Mouse (Mus musculus) C3H10T1/2 (cell line): Measurements from ENCODE around the gene Mrnip. TPM values are rescaled to one million over a fixed set of nuclear protein-coding genes. Genes with fewer than 3 reads are reported as not detected.

ENCODE experiments used
- polyA plus RNA-seq, 2 experiments: library from polyadenylated mRNA; unstranded; fragments of >200 nt; fragmentation: generic; extraction: Trizol; gene quantifications; one replicate each; pipeline ENCODE4 v1.2.1; 2012; ENCODE audit warnings: missing spikeins in 2 of 2

Gene Mrnip
- 10 to 100 TPM in 1 of 2 experiments, 1 to 10 TPM in 1; 6.2 to 20.4 TPM for polyA plus RNA-seq

GRCm38 (mm10) chr11:50174111-50174729, at the start of gene Mrnip:
Mrnip (plus strand) TSS chr11:50174444.

GRCm38 (mm10) chr11:50130811-50131766, 43.2 kb upstream of the Mrnip start, which contains the start of gene Tbc1d9b:
Tbc1d9b (plus strand) TSS chr11:50131396.

GRCm38 (mm10) chr11:50210505-50211151, 36.4 kb downstream of the Mrnip start, which contains the start of the genes Sqstm1 and Mgat4b:
Sqstm1 (minus strand) TSS chr11:50210827.
Mgat4b (plus strand) TSS chr11:50210890.

GRCm38 (mm10) chr11:50238324-50238723, 64.1 kb downstream of the Mrnip start, which contains the start of gene Ltc4s:
Ltc4s (minus strand) TSS chr11:50238616.

Other genes with a start within 250 kb of the Mrnip start
- gene Rnf130, start 149.1 kb upstream of the Mrnip start, polyA plus RNA-seq: 1 to 10 TPM in 1 of 2 experiments, under 1 TPM in 1; 0.11 to 1.3 TPM
- 10 to 100 TPM; 24.9 to 84.8 TPM for gene Tbc1d9b, start 43.0 kb upstream of the Mrnip start, polyA plus RNA-seq
- gene Sqstm1, start 36.4 kb downstream of the Mrnip start, polyA plus RNA-seq: 100 to 1,000 TPM; 677 to 698 TPM
- 100 to 1,000 TPM; 126 to 128 TPM for gene Mgat4b, start 36.4 kb downstream of the Mrnip start, polyA plus RNA-seq
- gene Ltc4s, start 64.2 kb downstream of the Mrnip start, polyA plus RNA-seq: under 1 TPM; 0.27 to 0.28 TPM
- 10 to 100 TPM in 1 of 2 experiments, 1 to 10 TPM in 1; 3.1 to 19.0 TPM for gene Maml1, start 117.9 kb downstream of the Mrnip start, polyA plus RNA-seq
- gene Canx, start 151.2 kb downstream of the Mrnip start, polyA plus RNA-seq: 10 to 100 TPM; 24.4 to 97.5 TPM
- gene Cby3, start 180.0 kb downstream of the Mrnip start, polyA plus RNA-seq: not detected
- gene Hnrnph1, start 202.5 kb downstream of the Mrnip start, polyA plus RNA-seq: 10 to 100 TPM; 14.2 to 88.6 TPM